Mouse (Mus musculus): ENCODE measurements at regions not wholly inside any gene's neighbourhood (a gene's known extent, or its start where the extent isn't known, plus 50 kb on each side); places are given as distances from the start of the nearest gene placed in this dataset.
"Not testable (repeated sequence)": the region's sequence is repeated elsewhere in the genome, so short reads cannot be mapped to it uniquely, and the experiment has no call there.

DNA sequence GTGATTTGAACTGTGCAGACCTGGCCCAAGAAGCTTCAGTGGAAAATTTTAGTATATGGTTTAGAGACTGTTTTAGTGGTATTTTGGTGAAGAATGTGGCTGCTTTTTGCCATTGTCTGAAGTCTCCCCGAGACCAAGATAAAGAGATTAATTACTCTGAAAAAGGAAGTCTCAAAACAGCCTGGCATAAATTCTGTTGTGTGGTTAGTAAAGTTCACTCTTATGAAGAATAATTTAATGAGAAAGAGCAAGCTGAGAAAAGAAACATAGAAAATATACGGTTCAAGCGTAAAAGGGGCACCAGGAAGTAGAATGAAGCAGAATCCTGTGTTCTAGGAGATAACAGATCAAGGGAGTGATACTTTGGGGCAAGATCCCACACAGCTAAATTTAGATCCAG is 144.0 kb upstream of the Palmd start:
- no peak for DNase-seq

DNA sequence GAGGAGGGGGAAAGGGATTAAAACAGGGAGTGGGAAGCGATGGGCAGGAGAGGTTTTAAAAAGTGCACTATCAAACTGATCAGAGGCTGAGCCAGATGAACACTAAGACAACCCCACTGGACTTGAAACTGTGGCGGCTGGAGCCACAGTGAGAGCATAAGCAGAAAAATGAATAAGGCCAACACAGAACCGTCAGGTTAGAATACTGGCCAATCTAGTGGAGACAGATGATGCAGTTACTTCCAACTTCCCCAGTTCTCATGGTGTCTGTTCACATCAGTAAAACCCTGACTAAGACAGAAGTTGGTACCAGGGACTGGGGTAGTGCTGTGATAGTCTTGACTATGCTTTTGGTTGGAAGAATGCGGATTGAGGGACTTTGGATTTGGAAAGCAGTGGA is 143.5 kb upstream of the Palmd start:
- DNase-seq: no peak

DNA sequence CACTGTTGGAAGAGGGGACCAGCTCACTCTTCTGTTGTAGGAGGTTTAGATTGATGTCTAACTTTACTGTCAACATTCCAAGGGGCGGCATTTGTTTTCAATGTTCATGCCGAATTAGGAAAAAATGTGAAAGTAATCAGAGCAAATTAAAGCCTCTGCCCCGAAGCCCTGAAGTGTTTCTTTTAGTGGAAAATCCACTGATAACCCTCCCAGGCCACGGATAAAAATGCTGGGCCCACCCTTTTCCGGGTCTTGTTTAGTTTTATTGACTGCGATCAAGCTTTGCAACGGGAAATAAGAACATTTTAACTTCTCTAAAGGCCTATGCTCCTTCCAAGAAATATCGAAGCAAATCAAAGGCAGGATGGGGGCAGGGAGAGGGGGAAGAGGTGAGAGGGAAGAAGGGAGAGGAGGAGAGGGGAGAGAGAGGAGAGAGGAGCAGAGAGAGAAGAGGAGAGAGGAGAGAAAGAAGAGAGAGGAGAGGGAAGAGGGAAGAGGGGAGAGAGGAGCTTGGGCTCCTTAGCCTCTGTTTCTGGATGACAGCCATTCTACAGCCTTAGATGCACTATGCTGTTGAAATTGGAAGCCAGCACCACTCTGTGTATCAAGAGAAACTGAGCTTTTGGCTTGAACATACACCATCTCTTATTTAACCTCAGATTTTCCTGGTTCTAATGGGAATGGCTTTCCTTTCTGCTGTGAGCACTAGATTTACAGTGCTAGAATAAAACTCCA is 140.3 kb upstream of the Palmd start:
- peak; percentile 84 for DNase-seq

DNA sequence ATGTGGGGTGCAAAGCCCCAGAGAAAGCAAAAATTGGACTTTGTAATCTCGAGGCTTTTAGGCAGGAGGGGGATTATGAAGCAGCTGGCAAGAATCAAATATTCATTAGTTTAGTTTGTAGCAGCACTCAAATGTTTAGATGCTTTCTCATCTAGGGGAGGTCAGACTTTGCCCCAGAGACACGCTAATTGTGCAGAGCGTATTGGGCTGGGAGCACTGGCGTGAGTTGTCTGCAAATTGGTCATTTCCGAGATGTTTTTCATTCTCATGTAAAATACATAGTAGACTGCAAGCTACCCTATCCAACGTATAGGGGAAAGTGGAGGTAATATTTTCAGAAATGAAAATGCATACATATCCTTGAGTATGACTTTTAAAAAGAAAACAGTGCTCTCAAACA is 139.2 kb upstream of the Palmd start:
- peak; percentile 79 for DNase-seq

DNA sequence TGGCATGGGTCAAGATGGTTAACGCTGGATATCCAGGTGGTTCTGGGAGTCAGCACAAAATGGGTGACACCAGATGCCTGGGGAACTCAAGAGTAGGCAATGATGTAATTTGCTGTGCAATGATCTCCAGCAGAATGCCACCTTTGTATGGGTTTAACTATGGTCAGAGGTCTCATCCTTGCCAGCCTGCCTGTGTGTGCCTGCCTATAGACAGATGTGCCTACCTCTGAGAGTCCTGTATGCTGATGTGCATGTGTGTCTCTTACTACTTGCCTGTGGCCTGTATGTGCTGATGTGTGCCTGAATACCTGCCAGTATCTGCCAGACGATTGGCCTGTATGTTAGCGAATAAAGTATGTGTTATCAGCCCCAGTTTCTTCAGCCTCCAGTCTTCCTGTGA is 138.6 kb upstream of the Palmd start:
- DNase-seq: peak; percentile 75

DNA sequence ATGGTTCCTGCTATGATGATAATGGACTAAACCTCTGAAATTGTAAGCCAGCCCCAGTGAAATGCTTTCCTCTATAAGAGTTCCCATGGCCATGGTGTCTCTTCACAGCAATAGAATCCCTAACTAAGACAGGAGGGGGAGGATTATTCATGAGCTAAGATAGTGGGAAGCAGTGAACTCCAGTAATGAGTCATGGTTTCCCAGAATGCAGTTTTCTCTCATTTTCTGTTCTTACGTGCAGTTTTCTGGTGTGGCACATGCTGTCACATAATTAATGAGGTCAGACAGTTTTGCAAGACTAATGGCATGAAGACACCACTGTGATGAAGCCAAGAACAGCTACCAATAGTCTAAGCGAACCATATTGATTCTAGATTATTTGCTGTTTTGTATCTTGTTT is 118.9 kb upstream of the Palmd start:
- no peak for DNase-seq

DNA sequence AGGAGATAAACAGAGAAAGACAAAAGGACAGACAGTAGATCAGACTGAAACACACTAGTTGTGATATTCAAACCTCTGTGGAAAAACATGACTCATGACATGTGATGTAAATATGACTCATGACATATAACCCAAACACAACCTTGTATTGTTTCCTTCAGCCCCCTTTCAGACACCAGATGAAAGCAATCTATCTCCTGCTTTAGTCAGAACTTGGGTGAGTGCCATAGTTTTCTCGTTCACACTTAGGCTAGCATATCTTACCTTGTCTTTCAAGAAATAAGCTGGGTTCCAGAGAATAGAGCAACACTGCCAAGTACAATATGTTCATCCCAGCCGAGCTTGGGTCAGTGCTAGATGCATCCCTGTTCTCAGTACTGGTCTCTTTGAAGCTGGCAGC is 107.9 kb upstream of the Palmd start:
- DNase-seq: no peak

DNA sequence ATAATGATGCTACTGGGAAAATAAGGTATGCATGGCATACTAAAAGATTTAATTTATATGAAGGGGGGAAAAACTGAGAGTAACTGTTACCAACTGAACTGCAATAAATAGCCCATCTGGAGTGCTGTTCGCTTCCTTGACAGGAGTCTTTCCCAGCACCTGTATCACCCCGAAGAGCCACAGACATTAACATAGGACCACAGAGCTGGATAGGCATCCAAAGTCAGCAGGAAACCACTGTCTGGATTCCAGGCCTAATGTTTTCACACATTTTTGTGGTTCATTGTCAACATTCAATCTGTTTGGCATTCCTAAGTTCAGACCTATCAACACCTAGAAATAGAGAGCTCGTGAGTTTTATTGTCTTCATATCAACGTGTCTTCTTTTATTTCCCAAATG is 104.6 kb upstream of the Palmd start:
- no peak for DNase-seq

DNA sequence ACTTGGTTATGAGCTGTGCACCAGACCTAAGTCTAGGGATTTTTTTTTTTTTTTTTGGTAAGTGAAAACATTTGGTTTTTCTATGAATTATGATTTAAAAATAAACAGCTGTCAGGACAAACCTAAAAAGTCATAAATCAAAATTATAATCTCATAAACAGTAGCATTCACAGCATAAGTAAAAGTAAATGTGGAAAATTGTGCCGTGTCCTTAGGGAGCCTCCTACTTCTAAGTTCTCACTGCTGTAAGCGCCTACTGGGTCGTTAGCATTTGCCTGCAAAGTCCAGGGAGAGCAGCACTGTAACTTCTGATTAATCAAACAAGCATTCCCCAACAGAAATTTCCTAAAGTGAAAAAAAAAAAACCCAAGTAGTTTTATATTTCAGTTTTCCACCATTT is 104.2 kb upstream of the Palmd start:
- DNase-seq: no peak

DNA sequence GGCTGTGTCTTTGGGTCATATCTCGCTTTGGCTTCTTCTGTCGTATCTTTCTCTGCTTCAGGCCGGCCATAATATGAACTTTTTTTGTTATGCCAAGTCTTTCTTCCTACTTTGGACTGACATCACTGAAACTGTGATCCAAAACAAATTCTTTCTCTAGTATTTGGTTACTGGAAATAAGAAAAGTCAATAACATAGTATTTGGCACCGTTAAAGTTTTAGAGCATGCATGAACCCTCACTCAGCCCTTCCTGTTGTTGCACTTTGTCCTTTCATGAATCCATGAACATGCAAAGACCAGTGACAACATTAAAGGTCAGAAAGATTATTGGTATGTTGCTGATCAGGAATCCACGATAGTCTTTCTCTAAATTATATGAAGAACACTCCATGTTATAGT is 103.1 kb upstream of the Palmd start:
- no peak for DNase-seq

DNA sequence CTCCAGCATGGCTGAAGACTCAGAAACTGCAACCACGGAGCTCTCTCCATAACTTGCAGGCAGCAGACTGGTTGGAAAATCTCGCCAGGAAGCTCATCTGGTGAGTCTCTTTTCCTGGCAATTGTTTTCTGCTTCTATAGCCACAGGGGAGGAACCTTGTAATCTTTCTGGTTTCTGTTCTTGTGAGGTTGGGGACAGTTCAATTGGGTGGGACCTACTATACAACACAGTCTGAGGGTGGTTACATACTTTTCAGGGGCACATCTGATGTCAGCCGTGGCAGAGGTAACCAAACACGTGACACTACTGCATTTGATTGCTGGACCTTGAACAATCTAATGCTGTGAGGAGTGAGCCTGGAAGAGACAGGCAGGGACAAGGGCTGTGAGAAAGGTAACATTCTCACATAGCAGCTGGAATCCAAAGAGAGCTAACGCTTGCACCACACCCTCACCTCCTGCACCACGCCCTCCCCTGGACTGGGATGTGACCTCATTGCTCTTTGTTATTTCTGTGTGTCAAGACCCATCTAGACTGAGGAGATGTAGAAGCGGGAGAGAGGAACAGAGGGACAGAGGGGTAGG is 98.8 kb upstream of the Palmd start:
- peak; percentile 93 for DNase-seq

DNA sequence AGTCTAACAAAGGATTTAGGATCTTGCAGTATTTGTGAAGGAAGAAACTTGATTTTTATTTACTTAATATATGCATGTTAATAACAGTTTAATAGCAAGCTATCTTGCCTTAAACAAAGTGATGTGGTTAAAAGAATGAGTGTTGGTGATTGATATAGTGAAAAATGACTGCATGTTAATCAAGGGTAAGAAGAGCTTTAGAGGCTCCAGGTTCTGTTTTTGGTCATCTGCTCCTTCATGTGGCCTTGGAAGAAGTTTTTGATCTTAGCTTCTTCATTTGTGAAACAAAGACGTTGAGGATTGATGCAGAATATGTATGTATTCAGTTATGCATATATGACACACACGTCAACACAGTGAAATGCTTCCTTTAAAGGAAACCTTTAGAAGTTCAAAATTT is 97.1 kb upstream of the Palmd start:
- no peak for DNase-seq

DNA sequence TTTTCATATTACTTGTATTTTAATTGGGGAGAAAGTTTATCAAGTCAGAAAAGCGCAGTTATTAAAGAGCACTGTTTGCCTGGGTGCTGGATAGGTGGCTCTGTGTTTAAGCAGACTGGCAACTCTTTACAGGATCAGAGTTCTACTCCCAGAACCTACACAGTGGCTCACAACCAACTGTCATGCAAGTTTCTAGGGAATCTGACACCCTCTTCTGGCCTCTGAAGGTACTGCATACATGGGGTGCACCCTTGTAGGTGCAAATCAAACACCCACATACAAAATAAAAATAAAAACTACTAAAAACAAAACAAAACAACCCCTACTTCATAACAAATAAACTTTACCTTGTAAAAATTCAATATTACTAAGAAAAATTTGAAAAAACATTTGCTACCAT is 93.0 kb upstream of the Palmd start:
- no peak for DNase-seq

DNA sequence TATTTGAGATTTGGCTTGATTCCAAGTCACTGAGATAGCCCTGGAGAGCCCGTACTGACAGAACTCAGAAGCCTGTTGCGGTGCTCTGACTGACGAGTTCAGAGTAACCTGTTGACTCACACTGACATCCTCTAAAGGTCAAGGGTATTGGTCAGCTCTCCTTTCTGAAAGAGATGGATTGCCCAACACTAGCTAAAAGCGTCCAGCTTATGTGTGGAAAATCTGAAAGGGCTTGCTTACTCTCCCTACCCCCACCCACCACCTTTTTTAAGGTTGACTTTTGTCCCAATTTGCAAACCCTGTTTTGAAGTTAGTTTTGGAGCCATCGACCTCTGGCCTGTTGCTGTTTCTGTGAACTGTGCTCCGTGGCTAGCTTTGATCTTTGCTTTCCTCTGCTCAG is 92.4 kb upstream of the Palmd start:
- DNase-seq: no peak

DNA sequence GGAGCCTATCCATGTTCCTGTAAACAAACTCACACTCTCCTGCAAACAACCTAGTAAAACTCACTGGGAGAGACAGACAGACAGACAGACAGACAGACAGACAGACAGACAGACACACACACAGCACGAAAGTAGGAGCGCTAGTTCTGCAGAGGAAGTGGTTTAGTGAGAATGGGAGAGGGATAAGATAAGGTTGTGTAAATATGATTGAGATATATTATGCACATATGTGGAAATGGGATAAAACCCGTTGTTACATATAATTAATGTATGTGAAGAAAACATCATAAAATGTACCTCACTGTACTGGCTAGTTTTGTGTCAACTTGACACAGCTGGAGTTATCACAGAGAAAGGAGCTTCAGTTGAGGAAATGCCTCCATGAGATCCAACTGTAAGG is 85.9 kb upstream of the Palmd start:
- not testable (repeated sequence) for DNase-seq

DNA sequence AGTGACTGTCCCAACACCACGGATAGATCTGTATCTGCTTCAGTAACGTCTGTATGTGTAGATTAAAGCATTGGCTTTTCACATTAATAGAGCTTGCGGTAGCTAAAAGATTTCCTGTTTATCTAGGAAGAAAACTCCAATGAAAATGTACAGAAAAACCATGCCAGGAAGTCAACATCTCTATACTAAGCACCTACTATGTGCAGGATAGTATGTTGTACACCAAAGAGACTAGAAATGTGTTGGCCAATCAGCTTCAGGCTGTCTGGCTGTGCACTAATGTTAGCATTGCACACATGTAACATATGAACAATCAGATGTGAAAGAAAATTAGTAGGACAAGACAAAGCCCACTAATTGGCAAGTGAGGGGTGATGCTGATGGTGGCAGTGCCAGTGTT is 82.6 kb upstream of the Palmd start:
- no peak for DNase-seq

DNA sequence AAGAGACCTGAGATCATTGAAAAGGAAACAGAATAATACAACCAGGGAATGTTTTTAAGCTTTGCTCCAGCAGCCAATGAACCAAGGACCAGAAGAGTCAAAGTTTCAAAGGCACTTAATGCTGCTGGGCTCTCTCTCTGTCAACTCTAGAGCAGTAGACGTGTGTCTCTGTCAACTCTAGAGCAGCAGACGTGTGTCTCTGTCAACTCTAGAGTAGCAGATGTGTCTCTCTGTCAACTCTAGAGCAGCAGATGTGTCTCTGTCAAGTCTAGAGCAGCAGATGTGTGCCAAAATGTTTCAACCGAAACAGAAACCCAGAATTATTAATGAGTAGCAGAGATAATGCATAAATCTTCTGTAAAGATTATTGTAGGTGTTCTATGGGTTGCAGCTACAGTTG is 82.1 kb upstream of the Palmd start:
- no peak for DNase-seq

DNA sequence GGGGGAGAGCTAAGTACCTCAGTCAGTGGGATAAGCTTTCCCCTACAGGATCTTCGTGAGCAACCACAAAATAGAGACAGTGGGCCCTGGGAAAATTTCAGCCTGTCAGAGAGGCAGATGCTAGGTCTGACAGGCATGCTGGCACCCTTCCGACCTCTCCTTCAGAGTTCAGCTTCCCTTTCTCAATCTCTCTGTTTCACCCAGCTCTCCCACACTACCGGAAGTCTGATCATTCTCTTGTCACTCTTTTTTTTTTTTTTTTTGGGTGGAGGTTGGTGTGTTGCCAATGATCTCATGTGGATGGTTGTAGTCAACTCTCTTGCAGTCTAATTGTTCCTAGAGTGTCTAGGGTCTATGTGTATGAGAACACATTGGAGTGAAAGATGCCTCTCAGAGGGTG is 80.6 kb upstream of the Palmd start:
- DNase-seq: no peak

DNA sequence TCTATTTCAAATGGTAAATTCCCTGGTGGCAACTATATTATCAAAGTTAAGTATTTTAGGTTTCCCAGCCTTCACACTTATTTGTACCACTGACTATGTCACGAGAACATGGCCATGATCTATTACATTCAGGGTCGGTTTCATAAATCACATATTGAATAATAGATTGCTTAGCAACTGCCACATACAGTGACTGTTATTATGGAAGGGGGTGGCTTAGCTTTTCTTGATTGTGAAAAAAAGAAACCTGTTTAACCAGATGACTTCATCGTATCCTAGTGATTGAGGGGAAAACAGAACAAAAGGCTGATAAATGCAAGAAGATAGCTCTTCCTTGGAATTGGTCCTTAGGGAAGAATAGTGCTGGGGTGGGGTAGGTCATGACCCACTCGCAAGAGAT is 76.0 kb upstream of the Palmd start:
- DNase-seq: no peak

DNA sequence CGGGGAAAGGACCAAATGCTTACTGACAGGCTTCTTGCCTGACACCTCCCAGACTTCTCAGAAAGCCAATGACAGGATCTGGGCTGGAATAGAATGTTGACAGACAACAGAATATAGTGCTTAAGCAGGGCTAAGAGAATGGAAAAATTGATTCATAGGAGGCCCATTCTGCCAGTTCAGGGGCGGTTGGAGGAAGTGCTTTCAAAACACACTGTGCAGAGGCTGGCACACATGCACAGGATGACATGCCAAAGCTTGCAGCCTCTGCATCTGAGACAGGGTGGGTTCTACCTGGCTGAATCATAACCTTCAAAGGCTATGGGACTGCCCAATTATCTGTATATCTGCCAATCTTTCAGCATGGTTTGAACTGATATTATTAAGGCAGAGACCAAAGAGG is 75.5 kb upstream of the Palmd start:
- peak; percentile 91 for DNase-seq

DNA sequence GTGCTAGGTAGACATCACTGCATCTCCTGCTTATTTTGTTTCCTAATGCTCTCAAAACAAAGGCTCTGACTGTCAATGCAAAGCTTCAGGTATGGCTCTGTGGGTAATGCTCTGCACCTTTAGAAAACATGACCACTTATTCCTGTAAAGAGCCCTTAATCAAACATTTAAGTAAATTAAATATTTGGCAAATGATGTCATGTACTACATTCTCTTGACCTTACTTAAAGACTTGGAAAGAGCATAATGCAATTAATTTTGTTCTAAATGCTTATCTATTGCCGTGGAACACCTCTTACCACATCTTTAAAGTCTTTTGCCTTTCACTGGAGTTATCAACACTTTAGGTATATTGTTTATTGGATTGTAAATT is 70.1 kb upstream of the Palmd start:
- DNase-seq: no peak

DNA sequence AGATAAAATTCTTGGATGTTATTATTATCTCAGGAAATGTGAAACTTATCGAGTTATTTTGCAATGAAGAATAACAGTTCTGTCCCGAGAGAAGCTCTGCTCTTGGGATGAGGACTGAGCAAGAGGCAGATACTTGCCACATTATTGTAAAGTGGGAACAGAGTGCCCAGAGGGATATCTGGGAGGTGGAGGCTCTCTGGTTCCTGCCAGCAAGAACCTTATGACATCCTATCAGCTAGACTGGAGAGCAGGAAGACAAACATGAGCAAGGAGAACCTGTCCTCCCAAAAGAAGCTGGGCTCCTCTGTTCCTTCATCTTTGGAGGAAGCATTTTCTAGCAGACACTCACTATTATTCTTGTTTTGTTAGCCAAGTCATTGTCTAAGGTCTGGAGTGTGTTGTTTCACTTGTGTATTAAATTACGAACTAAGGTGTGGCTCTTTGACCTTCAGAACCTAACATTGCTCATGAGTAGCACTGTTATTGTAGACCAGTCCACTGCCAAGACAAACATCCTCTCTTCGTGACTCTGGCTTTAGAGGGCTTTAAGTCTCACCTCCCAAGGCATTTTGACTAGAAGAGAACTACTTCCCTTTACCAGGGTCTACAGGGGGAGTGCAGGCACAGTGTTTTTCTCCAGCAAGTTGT is 69.6 kb upstream of the Palmd start:
- DNase-seq: peak; percentile 96

Data from heart, adult 11 months (tissue).